Mouse (Mus musculus): ENCODE measurements around the gene Ctnnal1. TPM values are rescaled to one million over a fixed set of nuclear protein-coding genes. Genes with fewer than 3 reads are reported as not detected.
"Not testable (repeated sequence)": the region's sequence is repeated elsewhere in the genome, so short reads cannot be mapped to it uniquely, and the experiment has no call there.

Ctnnal1 gene
- 7.7 and 12.1 TPM in 2 replicates for total RNA-seq (2017)

DNA sequence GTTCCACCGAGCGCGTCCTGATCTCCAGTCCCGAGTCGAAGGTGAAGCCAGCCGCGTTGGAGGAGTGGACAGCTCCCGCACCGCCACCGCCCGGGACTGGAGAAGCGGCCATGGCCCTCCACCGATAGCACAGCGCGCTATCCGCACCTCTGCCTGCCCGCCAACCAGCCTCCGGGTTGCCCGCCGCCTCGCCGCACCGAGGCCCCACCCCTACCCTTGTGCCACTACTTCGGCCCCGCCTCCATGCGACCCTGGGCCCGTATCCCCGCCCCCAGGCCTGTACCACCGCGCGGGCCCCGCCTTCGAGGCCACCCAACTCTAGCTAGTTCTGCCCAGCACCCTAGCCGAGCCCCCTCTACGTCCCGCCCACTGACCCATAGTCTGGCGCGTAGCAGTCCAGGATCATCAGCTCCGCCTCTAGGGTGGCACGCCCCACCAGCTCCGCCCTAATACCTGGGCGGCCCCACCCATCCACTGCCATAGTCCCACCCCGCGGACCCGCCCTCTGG lies at the start of gene Ctnnal1:
Ctnnal1 (minus strand) TSS at position 186 of the 509 bp plus-strand sequence.
- ATAC-seq (replicated peaks; ENCODE audit: low read depth, poor library complexity, severe bottlenecking) = peak; percentile 93

DNA sequence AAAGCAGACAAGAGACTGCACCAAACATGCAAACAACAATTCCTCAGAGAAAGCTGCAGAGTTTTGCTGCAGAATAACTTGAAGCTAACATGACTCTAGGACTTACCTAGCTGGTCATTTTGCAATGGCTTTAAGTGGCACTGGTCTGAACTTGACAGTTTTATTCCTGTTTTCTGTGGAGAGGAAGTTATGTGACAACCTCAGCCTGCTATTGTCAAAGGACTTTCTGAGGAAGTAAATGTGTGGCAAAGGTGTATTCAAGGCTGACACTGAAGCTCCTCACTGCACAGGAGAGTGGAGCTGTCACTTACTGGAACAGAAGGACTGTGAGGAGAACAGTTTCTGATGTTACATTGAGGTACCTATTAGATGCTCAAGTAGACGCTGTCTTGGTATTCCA lies 49.8 kb upstream of the Ctnnal1 start:
- no peak for ATAC-seq (replicated peaks; ENCODE audit: low read depth, poor library complexity, severe bottlenecking)

DNA sequence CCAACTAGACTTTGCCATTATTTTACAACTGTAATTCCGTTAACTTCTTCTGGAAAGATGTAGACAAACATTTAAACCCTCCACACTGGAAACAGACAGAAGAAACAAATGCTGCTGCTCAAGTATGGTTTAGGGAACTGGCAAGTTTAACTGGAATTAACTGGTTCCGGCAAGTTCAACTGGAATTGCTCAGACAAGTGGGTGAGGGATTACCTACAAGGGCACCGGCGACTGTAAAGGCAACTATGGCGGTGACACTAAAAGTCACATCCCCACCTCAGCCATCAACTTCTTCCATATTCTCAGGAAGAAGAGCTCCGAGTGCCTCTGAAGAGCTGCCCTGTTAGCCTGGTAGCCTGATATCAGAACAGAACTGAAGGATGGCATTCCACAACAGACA lies 49.4 kb upstream of the Ctnnal1 start:
- no peak for ATAC-seq (replicated peaks; ENCODE audit: low read depth, poor library complexity, severe bottlenecking)

DNA sequence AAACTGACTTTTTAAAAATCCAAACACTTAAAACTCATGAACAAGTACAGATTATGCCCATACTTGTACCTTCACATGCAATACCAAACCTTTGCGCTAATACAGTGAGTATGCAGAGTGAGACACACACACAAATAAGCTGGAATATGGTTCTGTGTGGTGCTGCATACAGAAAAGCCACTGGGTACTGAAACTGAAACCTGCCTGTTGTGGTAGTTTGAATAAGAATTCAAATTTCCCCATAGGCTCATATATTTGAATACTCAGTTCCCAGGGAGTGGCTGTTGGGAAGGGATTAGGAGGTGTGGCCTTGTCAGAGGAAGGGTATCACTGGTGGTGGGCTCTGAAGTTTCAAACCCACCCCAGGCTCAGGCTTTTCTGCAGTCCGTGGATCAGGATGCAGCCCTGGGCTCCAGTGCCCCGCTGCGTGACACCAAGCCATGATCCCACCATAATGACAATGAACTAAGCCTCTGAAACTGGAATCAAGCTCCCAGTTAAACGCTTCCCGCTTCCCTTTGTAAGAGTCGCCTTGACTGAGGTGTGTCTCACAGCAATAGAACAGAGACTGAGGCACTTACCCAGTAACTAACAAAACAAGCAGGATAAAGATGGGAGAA lies 47.5 kb upstream of the Ctnnal1 start:
- no peak for ATAC-seq (replicated peaks; ENCODE audit: low read depth, poor library complexity, severe bottlenecking)

DNA sequence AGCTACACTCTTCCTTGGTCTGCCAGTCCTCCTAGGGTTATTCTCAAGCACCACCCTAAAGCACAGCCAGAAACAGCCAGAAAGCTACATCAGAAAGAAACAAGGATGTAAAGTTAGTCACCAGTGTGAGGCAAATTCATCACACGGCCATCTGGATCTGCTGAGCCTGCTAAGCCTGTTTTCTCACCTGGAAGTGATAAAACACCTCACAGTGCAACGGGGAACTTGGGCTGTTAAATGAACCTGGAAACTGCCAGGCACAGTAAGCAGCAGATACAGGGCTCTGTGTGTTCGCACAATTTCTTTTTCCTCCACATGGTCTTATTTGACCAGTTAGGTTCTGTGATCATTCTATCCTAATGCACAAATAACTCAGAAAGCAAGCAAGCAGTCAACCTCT lies 44.6 kb upstream of the Ctnnal1 start:
- no peak for ATAC-seq (replicated peaks; ENCODE audit: low read depth, poor library complexity, severe bottlenecking)

DNA sequence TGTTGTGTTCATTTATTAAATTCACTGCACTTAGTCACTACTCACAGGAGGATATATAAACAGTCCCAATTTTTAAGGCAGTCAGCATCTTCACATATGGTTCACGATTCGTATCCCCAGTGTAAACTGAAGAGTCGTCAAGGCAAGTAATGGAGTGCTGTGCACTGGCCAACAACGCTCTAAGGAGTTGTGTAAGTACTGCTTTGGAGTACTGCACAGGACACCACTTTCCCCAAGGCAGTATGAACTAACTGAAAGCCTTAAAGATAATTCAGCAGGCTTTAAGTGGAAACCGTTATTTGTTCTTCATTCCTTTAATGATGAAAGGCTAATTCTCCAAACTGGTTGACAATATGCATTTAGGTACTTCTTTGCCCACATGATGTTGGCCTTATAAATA lies 42.7 kb upstream of the Ctnnal1 start:
- no peak for ATAC-seq (replicated peaks; ENCODE audit: low read depth, poor library complexity, severe bottlenecking)

DNA sequence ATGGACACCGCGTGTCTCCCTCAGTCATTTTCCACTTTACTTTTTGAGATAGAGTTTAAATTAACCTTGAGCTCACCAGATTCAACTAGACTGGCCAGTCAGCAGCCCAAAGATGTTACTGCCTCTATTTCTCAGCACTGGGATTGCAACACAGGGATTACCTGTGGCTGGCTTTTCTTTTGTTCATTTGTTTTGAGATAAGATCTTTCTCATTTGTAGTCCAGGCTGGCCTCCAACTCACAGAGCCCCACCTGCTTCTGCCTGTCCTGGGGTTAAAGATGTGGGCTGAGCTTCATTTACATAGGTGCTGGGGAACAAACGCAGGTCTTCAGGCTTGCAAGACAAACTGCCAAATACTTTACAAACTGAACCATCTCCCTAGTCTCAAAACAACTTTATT lies 41.9 kb upstream of the Ctnnal1 start:
- ATAC-seq (replicated peaks; ENCODE audit: low read depth, poor library complexity, severe bottlenecking) = no peak

DNA sequence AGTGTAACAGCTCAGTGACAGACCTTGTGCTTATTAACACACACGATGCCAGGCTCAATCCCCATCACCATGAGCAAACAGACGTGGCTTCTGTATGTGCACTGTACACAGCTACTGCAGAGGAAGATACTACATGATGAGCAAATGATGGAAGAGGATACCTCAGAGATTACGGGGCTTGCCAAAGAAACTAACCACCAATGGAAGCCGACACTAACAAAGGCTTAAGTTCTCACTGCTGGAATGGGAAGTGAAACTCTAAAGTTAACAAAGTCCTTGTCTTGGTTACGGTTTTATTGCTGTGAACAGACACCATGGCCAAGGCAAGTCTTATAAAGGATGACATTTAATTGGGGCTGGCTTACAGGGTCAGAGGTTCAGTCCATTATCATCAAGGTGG lies 40.5 kb upstream of the Ctnnal1 start:
- ATAC-seq (replicated peaks; ENCODE audit: low read depth, poor library complexity, severe bottlenecking) = peak; percentile 60; the same call in 1 of the 2 replicates

DNA sequence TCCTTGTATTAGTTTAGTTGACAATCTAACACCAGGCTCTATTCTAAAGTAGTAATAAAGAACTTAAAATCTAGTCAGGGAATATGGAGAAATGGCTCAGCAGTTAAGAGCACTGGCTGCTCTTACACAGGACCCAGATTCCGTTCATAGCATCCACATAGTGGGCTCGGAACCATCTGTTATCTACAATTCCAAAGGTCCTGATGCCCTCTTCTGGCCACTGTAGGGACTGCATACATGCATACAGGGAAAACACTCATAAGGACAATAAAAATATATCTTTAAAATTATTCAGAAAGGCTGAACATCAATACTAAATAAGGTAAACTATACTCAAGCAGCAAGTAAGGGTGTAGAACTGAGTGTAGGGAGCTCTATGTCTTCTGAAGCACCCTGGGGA lies 36.7 kb upstream of the Ctnnal1 start:
- ATAC-seq (replicated peaks; ENCODE audit: low read depth, poor library complexity, severe bottlenecking) = no peak

DNA sequence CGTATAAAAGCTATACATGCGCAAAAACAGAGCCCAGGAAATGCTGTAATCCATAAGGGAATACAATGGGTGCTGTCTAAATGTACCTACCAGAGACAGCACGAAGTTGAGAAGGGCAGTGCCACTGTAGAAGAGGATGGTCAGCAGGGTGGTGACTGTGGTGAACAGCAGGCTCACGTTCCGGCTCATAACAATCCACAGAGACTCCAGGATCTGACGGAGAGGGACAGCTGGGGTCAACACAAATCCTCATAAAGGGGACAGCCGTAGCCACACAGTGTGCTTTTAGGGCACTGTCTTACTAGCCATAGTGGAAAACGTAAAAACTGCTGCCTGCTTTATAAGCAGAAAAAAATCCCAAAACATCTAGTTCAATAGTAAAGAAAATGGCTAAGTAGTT lies 34.2 kb upstream of the Ctnnal1 start:
- ATAC-seq (replicated peaks; ENCODE audit: low read depth, poor library complexity, severe bottlenecking) = no peak

DNA sequence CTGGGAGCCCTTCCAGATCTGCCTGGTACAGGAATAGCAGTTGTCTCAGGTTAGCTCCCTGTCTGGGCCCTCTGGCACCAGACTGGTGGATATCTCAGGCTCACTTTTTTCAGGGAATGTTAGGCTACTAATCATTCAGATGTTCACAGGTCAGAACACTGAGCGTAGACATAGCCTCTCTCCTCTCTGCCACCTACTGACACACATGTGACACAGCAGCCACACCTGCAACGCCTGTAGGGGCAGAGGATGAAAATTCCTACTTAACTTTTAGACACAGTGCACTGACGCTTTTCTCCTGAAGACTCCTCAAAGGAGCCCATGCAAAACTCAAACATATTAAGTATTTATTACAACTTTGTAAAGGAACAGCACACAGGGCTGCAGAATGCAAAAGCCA lies 32.5 kb upstream of the Ctnnal1 start:
- no peak for ATAC-seq (replicated peaks; ENCODE audit: low read depth, poor library complexity, severe bottlenecking)

DNA sequence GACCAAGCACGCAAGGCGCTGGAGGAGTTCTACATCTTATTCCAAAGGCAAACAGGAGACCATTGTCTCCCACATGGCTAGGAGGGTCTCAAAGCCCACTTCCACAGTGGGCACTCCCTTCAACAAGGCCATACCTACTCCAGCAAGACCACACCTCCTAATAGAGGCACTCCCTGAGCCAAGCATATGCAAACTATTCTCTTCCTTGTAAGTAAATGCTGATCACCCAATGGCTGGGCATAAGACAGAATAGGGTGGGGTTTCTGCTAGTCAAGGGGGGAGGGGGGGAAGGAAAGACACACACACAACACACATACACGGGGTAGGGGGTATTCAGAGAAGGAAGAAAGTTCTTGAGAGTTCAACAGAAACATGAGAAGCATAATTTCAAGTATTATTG lies 29.2 kb upstream of the Ctnnal1 start:
- no peak for ATAC-seq (replicated peaks; ENCODE audit: low read depth, poor library complexity, severe bottlenecking)

DNA sequence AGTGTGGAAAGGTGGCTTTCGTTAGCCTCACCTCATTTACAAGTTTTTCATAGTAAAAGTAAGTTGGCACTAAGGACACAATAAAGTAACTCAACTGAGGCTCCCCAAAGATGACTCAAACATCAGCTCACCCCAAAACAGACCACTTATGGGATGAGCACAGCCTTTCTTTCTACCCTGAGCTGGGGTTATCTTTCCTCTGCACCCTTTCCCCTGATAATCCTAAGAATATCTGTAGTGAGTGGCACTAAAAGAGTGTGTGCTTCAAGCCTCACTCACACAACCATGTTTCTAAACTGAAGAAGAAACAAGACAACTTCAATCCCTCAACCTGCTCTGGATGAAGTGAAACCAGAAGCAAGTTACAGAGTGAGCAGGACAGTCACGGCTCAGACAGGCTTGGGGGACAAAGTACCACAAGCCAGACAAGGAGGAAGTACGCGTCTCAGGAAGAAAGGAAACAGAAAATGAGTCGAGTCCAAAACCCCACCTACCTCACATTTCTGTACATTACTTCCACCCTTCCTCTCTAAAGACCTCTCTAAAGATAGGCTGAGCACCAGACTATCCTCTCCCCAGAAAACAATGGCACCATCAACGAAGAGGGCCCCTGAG lies 27.6 kb upstream of the Ctnnal1 start:
- ATAC-seq (replicated peaks; ENCODE audit: low read depth, poor library complexity, severe bottlenecking) = peak; percentile 93

DNA sequence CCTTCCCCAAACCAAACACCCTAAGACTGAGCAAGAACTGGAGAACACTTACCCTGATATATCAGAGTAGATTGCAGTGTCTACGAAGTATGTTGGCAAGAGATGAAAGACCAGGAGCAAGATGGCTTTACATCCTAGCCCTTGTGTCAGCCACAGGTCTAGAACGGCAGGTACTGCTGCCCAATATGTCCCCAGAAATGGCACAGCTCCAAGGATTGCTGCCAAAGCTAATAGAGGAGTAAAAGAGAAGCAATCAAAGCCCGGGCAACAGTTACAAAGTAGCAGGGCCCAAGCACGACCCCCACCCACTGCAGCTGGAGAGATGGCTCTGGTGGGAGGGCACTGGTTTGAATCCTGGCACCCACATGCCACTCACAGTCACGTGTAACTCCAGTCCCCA lies 23.5 kb upstream of the Ctnnal1 start:
- ATAC-seq (replicated peaks; ENCODE audit: low read depth, poor library complexity, severe bottlenecking) = no peak

DNA sequence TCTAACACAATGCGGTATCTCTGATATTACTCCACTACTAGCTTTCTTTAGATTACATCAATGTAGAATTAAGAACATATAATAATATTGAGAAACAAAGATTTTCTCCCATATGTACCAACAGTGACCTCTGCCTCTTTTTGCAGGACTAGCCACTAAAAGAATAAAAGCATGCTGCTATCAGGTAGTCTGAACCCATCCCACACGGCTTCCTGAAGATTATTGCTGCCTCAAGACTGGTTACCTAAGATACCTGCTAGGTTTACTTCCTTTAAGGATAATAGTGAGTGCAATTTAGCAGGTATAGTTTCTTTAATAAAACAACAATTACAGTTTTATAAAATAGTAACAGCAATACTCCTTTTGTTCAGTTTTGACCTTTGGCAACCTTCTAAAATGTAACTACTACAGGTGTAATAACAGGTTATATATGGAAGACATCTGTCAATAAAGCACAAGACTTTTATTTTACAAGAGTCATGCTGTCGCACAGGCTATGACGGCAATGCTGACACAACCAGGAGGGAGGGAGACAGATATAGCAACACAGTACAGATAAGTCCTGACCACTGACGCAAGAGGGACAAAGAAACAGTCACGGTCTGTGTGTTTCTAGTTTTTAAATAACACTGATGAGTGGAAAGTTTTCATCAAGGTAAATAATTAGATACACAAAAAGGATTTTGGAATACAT lies 21.4 kb upstream of the Ctnnal1 start:
- ATAC-seq (replicated peaks; ENCODE audit: low read depth, poor library complexity, severe bottlenecking) = no peak

DNA sequence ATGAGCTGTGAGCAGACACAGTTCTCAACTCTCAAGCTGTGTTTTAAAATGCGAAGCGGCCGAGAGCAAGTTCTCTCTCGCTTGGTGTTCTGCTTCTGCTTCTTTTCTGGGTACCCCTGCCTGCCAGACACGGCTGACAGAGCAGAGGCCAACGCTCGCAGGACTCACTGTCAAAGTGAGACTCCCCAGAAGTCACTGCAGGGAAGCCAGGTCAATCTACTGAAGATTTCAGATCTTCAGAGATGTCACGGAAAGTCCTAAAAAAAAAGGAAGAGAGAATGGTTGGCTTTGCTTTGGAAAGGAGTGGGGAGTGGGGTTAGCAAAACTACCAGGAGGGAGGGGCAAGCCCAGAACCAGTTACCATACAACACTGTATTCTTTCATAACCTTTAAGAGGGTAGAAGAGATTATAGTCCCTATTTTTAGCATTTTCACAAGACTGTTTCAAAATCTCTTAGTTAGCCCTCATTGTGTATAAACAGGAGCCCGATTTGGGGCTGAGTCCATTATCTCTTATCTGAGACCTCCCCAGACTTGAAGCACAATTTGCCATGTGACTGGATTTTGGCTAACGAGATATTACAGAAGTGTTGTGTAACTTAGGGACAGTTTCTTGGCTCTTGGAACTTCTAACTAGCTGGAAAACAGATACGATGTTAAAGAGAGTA lies 15.2 kb upstream of the Ctnnal1 start:
- ATAC-seq (replicated peaks; ENCODE audit: low read depth, poor library complexity, severe bottlenecking) = no peak

DNA sequence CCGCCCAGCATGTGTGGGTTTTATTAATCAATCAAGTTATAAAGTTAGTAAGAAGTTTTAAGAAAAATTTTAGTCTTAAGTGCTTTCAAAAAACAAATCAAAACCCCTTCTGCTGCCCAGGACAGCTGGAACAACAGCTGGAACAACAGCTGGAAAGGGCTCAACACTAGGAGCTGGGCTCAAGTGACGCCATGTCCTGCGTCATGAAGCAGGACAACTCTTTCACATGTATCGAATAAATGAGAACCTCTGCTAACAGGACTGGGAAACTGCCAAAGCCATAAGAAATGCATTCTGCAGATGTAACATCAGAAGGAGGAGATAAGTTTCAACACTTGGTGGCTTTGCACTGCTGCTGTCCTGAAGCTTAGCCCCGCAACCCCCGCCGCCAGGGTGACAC lies 14.0 kb upstream of the Ctnnal1 start:
- no peak for ATAC-seq (replicated peaks; ENCODE audit: low read depth, poor library complexity, severe bottlenecking)

DNA sequence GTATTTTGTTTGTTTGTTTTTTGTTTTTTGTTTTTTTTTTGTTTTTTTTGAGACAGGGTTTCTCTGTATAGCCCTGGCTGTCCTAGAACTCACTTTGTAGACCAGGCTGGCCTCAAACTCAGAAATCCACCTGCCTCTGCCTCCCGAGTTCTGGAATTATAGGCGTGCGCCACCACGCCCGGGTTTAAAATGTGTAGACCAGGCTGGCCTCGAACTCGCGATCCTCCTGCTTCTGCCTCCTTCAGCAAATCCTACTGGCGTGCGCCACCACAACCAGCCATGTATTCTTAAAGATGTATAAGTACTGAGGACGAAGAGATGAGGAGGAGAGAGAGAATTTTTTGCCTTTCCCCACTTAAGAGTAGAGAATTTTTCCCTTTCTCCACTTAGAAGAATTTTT lies 5.6 kb upstream of the Ctnnal1 start:
- not testable (repeated sequence) for ATAC-seq (replicated peaks; ENCODE audit: low read depth, poor library complexity, severe bottlenecking)

DNA sequence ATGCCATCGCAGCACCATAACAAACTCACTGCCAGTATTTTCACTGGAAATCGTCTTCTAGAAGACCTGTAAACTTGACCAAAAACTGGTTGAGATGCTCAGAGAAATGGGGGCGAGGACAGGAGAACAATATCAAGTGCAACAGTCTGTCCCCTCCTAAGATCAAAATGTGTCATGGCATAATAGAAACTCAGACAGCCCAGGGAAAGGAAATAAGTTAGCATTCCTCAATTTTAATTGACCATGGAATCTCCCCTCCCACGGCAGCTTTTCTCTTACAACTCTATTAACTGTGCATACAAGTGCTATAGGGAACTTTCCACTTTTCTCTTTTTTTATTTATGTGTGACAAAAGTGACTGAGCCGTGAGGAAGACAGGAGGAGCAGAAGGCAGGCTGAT lies 2.8 kb upstream of the Ctnnal1 start:
- ATAC-seq (replicated peaks; ENCODE audit: low read depth, poor library complexity, severe bottlenecking) = no peak

DNA sequence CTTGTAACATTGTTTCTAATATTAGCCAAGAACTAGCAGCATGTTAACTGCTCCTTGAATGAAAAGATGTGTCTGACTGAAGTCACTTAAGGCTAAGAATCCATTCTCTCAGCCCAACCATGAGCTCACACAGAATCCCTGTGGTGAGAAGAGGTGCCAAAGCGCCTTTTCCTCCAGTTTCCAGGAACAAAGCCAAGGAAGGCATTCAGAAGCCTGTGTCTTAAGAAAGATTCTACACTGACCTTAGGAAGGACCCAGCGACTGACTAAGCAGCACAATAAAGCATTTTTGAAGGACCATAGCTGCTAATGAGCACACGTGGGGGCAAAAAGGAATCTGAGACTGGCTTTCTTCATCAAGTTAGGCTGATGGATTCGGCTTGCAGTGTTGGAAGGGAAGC lies 983 bp upstream of the Ctnnal1 start:
- no peak for ATAC-seq (replicated peaks; ENCODE audit: low read depth, poor library complexity, severe bottlenecking)

DNA sequence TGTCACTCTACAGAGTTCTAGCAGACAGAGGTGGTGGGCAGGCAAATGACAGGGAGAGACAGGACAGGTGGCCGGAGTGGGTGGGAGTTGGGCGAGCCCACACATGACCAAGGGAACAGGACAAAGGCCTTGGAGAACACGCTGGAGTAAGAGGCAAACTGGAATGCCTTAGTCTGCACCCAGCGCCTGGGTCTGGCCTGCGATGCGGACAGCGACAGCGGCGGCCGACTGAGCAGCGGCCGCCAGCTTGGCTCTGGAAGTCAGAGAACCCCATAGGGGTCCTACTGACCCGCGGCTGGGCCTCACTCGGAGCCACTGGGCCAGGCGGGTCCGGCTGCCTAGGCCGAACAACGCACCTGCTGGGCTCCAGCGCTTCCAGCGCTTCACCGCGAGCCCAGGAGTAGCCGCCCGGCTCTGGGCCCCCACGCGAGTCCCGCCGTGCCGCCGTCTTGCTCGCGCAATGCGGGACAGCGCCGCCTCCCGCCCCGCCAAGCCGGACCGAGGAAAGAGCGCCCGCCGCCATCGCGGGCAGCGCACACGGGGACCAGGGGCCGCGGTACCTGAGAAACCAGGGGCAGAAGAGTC lies 479 bp downstream of the Ctnnal1 start:
- no peak for ATAC-seq (replicated peaks; ENCODE audit: low read depth, poor library complexity, severe bottlenecking)

Data from common myeloid progenitor, adult 5-6 weeks (primary cell).